Mouse (Mus musculus): ENCODE results near the gene Plcl2.
"Not testable (repeated sequence)": the region's sequence is repeated elsewhere in the genome, so short reads cannot be mapped to it uniquely, and the experiment has no call there.

Plcl2 gene

DNA sequence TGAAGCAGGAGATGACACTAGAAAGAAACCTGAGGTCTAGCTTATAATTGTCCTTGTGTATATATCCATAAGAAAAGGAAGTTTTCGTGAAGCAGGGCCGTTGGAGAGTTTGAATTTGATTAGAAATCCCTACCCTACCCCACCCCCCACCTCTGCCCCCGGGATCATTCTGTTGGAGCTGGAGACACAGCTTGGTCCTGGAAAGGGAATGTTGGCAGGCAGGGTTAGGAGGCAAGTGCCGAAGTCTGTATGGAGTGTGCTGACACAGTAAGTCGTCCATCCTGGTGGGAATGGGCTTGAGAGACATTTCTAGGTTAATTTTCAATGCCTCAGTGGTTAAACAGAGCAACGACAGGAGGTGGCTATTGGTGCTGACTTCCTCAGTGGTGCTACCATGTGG lies 8.4 kb upstream of the Plcl2 start:
- DNase-seq, result no peak

DNA sequence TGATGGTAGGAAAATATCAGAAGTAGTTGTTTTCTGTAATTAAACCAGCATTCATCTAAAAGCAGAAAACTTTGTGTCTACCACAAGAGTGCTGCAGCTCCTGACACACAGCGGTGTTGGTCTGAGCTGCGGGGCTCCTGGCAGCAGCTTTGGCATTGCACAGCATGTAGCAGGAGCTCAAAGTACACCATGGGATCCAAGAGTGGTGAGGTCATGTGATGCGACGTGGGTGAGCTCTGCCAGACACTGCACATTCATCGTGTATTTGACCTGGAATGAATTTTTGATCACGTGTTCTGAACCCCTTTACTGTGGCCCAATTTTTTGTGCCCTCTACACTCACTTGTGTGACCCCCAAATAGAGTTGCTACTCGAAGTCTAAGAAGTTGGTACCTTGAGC lies 6.1 kb upstream of the Plcl2 start:
- no peak for DNase-seq

DNA sequence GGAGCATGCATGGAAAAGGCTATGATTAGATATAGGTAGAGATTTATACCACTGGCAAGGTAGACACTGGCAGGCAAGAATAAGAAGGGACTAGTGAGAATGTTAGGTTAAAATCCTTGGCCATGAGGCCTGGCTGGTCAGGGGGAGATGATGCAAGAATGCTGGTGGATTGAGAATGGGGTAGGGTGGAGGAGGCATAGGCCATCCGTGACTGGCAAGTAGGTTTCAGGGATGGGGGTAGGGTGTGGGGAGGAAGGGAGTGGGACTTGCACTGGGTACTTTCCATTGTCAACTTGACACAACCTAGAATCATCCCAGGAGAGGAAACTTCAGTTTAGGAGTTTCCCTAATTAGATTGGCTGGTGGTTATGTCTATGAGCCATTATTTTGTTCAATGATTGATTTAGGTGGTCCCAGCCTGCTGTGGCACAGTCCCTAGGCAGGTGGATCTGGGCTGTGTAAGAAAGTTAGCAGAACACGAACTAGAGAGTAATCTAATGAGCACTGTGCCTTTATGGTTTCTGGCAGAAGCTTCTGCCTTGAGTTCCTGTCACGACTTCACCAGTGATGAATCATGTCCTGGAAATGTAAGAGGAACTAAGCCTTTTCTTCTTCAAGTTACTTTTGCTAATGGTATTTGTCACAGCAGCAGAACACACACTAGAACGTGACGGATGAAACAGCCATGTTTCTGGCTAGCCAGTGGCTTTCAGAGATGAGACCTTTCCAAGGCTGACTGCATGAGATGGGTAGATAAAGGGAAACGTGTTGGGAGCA lies 4.9 kb upstream of the Plcl2 start:
- DNase-seq, result no peak

DNA sequence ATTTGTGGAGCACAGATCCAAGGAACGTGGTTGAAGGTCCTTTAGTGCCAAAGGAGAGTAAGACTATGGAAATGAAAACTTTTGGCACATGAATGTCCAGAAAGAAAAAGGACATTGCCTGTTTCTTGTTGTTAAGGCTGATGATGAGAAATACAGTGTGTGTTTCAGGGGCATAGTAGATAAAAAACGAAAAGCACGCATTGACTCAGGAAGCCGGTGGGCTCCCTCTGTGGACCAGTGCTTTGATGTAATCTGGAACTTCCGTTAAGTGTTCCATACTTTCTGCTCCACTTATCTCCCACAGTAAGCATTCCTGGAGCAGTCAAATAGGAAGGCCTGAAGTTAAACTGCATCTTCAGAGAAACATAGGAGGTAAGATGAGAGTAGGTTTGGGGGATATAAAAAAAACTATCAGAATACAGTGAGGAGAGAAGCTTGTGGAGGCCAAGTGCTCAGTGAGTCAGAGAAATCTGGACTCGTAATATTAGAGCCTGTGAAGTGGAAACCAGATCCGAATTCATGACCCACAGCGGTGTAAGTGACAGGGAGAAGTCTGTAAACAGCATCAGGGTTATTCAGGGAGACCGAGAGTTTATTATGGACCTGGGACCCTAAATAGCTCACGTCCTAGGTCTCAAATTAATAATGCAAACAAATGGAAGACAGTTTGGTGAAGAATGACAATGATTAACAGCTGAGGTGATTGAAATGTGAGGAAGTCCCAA lies 3.1 kb upstream of the Plcl2 start:
- DNase-seq, result no peak

DNA sequence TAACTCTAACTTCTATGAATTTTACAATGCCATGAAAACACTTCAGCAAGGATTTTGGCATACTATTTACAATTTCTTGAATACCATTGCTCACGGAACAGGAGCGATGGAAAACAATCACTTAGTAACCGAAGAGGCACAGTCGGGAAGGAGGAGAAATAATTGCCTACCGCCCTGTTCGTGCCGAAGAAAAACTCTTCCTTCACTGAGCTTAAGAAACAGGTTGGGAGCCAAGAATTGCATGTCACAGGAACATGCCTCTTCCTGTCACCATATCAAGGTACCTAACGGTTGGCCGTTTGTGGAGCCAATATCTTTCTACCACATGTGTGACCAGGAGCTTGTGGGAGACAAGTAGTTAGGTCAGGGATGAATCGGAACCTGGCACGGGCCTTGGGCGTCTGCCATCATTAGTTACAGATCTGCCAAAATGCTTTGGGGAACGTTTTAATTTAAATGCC lies 2.3 kb upstream of the Plcl2 start:
- no peak for DNase-seq

DNA sequence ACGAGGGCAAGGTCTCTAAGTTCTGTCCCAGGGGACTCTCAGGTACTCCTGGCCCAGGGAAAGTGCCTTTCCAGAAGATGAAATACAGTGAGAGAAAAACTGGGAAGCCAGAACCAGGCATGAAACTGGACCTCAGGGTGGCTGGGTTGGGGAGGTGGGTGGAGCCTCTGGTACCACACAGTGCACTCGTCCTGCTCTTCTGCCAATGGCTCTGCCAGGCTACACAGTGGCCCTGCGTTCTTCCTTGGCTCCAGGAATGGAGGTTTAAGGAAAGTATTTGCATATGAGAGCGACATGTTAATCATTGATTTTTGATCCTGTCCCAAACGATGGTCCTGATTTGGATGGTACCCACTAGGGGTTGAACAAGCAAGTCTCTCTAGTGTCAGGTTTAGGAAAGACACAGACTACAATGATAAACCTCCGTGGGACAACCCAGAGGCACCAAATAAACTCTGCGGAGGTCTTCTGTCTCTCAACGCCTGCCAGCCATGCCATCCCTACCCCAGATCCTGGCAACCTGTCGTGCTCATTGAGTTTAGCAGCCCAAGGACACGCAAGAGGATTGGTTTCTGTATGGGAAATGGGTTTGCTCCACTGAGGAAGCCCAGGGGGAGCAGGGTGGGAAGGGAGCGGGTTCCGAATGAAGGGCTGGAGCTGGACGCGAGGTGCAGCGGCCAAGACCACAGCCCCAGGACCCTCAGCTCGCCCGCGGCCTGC lies 988 bp upstream of the Plcl2 start:
- no peak for DNase-seq

DNA sequence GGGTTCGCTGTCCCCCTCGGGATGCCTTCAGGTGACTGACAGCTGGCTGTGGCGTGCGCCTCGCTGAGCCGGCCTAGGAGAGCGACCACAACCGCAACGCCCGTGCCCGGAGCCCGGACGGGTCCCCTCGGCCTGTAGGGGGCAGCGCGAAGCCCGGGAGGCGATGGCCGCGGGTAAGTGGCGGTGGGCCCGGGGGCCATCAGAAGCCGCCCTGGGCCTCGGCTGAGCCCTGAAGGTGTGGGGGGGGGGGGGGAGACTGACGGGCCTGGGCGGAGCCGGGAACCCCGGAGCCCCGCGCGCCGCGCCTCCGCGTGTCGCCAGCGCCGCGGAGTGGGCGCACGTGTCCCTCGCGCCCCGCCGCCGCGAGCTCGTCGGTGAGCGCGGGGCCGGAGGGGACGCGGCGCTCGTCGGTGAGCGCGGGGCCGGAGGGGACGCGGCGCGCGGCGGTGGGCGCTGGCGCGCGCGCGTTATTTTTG lies 390 bp upstream of the Plcl2 start:
- DNase-seq, result peak; percentile 80

DNA sequence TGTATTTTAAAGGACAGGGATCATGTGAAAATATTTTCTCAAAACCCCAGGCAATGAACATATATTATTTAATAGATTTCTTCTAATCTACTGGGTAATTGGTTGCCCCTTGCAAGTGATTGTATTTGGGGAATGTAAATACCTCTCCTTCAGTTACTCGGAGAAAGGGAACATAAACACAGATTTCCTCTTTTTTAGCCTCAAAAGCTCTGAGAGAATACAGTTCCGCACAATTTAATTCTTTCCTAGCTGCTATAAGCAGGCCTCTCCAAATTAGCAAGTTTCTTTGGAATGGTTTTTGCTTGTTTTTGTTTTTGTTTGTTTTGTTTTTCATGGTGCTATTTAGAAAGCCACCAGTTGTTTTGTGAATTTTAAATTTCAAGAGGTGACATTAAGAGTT lies 1.1 kb downstream of the Plcl2 start:
- no peak for DNase-seq

DNA sequence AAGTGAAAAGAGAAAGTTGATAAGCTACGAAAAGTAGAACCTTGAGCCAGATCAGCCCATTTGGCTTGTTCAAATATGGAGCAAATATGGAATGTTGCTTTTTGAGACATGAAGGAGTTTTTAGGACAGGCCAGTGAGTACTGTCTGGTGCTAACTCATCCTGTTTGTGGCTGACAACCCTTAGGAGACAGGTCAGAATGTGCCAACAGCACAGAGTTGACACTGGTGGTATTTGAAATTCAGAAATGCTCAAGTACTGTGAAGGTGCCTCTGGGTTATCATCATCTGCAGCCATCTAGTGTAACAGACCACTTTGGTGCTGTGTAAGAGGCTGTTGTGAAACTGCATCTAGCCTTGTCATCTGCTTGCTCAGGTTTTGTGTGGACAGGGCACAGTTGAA lies 1.5 kb downstream of the Plcl2 start:
- no peak for DNase-seq

DNA sequence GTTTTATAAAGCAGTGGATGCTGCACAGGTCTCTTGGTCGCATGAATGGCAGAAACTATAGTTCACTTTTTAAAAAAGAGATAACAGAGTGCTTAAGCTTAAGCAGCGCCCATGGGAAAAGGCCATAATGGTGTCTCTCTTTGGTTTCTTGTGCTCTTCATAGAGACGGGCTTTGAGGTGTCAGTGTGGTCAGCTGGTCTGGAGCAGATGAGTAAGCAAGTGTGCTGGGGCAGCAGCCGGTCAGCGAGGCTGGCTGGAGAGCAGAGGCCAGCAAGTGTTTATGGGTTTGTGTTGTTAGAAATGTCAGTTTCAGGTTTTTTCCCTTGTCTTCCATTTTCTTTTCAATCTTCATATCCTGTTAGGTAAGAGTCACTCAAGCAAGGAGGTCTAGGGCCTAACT lies 3.0 kb downstream of the Plcl2 start:
- no peak for DNase-seq

DNA sequence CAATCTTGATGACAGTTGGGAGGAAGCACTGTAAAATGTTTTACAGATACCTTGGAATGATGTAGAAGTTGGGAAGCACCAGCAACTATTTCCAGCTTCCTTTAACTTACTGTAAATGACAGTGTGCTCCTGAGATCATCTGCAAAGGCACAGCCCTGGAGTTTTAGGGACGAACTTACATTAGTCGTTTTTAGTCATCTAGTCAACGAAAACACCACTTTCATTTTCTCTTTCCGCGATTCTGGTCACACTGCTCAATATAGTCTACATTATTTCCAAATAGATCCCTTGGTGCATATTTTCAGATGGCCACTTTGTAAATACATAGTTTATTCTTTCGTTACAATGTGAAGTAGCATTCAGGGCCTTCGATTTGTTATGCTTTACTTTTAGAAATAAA lies 3.6 kb downstream of the Plcl2 start:
- no peak for DNase-seq

DNA sequence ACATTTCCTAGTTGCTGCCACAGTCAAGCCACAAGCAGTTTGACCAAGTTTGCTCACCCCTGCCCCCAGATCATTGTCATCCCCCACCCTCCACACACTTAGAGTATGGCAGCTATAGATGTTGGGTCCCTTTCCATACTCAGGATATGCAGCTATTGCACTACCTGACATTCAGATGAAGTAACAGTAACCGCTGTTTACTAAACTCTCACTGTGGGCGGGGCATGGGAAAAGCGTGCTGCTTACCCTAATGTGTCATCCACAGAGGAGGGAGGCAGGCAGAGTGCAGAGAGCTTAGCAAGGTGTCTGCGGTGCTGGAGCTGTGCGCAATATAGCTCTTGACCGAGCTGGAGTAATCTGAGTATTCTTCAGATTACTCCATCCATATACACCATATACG lies 4.2 kb downstream of the Plcl2 start:
- no peak for DNase-seq

DNA sequence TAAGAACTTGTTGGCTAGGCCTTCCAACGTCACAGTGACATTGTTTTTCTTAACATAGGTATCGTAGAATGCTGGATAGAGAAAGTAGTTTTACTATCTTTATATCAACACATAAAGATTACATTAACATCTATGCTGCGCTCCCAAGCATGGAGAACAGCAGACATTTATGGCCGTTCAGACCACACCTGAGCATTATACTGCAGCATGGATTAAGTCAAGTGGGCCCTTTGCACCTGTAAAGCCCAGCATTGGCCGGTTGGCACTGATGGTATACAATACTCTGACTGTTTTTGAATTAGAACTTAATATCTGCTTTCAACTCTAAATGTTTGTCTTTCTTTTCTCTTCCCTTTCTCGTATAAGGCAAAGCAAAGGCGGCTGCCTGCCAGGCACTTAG lies 4.8 kb downstream of the Plcl2 start:
- DNase-seq, result no peak

DNA sequence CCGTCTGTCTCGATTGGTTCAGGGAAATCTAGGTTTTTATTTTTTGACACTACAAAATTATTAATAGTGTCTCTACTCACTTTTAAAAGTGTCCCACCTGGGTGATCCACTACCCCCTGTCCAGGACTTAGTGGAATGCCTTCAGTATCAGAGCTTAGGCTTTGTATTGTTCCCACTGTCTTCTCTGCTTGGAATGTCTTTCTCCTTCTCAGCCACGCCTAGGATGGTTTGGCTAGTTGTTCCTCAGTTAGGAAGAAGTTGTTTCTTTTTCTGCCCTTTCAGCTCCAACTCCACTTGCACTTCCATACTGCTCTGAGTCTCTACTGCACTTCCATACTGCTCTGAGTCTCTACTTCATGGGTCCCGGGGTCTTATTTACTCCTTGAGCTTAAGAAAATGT lies 6.7 kb downstream of the Plcl2 start:
- no peak for DNase-seq

DNA sequence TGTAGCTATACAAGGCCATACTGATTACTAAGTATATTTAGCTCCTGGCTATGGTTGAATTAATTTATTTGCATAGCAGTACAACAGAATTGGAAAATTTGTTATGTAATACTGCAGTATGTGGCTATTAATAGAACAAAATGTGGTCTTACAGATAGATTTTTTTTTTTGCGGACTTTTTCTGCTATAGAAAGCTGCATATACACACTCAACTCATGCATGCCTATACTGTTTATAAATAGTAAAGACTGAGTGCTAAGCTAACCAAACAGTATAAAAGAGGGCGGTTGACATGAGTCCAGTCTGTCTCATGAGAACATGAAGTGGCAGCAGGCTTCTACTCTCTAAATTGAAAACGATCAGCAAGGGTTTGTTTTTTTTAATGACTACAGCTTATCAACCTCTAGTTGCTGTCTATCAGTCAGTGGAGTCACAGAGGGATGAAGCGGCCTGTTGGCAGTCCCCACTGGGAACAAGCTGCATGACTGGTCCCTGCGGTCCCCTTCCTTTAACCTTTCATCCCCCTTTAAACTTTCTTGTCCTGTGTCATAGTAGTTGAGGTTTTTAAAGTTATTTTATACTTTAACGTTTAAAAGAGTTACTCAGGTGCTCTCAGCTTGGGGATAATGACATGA lies 8.7 kb downstream of the Plcl2 start:
- no peak for DNase-seq

DNA sequence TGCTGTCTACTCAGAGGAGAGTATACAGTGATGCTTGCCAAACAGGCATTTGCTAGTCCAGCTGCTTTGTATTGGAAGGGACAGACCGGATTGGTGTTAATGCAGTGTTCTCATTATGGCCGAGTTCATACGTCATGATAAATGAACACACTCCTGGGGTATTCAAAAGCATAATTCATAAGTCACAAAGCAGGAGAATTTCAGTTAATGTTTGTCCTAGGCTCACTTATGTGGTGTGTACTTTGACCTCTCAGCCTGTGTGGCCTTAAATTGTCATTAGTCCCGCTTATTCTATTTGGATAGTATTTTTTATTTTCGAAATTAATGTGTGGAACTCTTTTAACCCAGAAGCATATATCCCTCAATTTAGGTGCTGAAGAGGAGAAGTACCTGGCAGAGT lies 10.4 kb downstream of the Plcl2 start:
- DNase-seq, result no peak

DNA sequence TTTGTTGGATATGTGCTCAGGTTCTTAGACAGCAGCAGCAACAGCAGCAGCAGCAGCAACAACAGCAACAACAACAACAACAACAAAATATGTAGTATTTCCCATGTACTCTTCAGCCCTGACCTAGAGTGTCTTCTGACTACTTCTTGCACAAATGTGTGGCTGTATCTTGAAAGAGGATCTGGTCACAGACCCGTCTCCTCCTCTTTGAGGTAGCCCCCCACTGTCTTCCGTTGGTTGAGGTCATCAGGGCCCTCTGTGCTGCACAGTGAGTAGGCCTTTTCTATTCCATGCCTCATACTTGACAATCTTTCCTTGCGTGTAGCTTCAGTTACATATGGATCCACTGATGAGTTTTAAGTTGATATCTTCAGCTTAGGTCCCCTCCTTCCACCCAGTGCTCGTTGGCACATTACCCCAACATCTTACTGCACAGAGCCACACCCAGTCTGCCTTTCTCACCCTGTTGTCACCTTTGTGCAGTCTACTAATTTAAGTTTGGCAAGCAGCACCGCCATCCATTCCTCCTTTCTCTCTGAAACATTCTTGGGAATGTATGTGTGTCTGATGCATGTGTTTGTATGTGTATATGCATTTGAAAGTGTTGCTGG lies 13.4 kb downstream of the Plcl2 start:
- DNase-seq, result no peak

DNA sequence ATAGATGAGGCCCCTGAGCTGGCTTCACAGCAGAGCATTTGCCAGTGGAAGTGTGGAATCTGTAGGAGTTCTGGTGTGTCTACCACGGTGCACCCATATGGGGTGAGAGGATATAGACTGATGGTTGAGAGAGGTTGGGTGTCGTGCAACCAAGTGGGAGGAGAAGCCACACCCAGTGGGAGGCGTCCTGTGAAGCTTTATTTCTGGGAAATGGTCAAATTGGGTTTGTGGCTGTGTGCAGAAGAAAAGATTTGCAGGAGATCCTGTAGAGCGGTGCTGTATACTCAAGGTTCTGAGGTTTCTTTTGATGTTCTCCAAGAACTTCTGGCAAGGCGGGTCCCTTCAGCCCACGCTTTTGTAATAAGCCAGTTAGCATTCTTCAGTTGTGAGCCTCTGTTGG lies 15.8 kb downstream of the Plcl2 start:
- DNase-seq, result no peak

DNA sequence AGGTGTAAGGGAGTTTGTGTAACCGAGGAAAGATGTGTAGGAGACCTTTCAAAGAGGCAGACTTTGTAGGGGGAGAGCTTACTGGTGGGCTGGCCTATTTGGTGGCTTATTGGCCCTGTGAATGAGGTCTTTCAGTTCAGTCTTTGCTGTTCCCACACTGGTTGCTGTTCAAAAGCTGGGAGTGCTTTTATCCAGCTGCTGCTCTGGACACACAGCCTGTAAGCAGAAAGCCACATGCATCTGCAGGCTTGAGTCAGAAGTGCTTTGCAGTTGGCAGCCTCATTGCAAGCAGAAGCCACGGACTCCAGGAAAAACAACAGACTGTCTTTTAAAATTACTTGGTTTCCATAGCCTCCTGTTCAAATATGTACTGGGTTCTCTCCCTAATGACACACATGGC lies 16.6 kb downstream of the Plcl2 start:
- DNase-seq, result no peak

DNA sequence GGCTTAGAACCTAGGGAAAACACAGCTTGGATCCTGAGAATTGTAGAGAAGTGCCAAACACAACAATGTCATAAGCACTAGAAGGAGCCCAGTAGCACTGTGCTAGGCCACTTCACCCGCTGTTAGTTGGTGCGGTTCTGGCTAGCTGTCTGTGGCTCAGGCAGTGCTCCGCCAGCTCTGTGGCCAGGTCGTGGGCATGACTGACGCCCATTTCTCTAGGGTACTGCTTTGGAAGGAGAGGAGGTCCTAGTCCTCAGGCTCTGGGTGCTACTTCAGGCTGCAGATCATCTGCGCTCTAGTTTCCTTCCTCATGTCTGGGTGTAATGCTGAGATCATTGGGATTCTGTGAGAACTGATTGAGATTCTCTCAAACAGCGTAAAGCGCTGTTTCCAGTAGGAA lies 20.9 kb downstream of the Plcl2 start:
- DNase-seq, result no peak

DNA sequence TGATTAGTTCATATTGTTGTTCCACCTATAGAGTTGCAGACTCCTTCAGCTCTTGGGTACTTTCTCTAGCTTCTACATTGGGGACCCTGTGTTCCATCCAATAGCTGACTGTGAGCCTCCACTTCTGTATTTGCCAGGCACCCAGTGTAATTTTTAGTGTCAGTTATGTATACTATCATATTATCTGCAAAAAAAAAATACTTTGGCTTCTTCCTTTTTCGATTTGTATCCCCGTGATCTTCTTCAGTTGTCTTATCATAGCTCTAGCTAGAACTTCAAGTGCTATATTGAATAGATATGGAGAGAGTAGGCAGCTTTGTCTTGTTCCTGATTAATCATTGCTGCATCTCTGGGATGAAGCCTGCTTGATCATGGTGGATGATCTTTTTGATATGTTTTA lies 25.7 kb downstream of the Plcl2 start:
- not testable (repeated sequence) for DNase-seq

DNA sequence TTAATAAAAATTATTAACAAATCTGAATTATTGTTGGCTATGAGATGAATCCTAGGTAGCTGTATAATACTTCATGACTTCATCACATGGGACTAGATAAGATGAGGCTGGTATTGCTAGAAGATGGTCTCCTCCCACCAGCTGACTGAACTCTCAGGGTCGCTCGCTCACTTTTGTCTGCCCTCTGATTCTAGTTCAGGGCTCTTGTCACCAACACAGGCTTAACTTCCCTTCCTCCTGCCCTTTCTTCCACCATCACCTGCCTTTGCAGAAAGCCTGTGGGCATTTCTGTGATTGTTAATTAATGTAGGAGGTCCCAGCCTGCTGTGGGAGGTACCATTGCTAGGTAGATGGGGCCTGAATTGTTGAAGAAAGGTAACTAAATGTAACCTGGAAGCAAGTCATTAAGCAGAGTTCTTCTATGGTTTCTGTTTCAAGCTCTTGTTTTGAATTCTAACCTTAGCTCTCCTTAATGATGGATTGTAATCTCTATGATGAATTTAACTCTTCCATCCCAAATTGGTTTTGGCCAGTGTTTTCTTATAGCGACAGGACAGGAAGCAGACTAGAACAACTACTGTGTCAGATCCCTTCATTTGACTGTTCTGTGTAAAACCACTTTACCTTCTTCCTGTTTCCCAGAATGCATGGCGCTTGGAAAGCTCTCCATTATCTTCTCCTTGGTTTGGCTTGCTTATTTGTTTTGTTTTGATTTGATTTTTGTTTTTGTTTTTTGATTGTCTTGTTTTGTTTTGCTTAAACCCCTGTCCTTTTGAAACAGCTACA lies 27.4 kb downstream of the Plcl2 start:
- DNase-seq, result no peak

Data from lung, postnatal 10 days (tissue).